Mouse (Mus musculus) forelimb bud, embryonic 11.5 days (tissue): ENCODE measurements around the gene Noct.
"Not testable (repeated sequence)": the region's sequence is repeated elsewhere in the genome, so short reads cannot be mapped to it uniquely, and the experiment has no call there.

Experiments
- DNase-seq: peaks from one replicate; pipeline ENCODE4 v3.0.0-alpha.2; 2012; ENCODE audit warnings: low read depth, low spot score

Noct gene

GRCm38 (mm10) chr3:51224363-51225225 is at the start of gene Noct:
Gene Noct (plus strand): TSS chr3:51224447.
- peak; percentile 85 for DNase-seq

DNA sequence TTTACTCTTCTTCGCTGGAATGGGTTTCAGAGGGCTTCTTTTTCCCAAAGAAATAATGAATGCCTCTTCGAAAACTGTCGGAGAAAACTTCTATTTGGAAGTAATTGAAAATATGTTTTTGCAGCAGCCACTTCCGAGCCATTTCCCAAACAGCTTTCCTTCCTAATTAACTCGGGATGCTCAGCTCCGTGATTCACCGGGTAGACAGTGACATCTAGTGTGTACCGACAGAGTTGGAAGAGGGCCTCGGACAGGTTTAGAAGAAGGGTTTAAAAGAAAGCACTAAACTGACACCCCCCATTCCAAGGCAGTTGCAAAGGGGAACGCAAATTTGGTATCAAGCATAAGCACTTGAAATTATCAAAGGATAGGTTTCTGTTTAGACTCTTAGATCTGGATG is 46.1 kb upstream of the Noct start:
- no peak for DNase-seq

DNA sequence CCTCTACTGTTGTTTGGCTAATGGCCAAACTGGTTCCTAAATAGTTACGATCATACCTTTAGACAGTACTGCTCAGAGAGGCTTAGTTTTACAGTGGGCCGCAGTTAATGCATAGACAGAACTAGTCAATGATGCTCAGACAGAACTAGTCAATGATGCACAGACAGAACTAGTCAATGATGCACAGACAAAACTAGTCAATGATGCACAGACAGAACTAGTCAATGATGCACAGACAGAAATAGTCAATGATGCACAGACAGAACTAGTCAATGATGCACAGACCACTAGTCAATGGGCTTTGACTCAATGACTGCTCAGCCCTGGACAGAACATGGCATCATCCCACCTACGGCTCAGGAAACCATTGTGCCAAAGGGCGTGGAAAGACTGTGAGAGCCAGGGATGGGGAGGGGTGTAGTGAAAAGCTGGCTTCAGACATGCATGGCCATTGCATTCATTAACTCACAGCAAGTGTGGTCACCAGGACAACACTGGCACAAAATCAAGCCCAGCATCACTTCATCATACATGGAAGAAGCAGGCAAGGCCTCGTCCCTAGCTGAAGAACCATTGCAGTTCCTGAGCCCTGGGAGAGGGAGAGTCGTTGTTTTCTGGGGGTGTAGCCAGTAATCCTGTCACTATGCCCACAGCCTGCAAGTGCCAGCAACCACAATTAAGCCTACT is 44.6 kb upstream of the Noct start:
- no peak for DNase-seq

DNA sequence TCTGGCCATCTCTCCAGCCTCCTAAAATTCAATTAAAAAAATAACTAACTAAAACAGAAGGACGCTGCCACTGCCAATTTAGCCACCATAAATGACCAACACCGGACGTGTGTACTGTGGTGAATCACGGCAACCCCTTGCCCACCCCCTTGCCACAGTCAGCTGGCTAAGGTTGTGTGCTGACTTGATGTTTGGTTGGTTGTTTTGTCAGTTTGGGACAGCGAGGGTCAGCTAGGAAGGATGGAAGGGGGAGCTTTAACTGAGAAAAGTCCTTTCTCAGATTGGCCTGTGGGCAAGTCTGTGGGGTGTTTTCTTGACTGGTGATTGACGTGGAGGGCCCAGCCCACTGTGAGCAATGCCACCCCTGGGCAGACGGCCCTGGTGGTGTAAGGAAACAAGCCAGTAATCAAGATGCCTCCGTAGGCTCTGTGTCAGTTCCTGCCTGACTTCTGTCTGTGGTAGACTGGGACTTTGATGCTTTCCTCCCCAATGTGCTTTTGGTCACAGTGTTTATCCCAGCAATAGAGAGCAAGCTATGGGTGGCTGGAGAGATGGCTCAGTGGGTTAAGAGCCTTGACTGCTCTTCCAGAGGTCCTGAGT is 43.8 kb upstream of the Noct start:
- DNase-seq, result no peak

DNA sequence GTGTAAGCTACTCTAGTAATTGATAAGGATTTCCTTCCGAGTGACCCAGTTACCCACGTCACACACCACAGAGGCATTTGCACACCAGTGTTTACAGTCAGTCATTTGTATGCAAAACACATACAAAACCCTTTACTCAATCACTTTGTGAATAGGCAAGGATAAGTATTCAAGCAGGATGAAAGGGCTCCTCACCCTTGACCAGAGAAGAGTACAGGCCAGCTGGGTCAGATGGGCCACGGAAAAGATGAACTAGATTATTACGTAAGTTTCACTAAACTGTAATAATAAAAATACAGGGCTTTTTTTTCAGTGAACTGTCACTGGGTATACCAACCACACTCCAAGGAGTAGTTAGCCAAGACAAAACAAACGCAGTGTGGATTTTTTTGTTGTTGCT is 41.8 kb upstream of the Noct start:
- DNase-seq, result no peak

- not testable (repeated sequence) for DNase-seq
Measured at GRCm38 (mm10) chr3:51183508-51183907, 40.7 kb upstream of the Noct start.

GRCm38 (mm10) chr3:51183967-51184366 is 40.3 kb upstream of the Noct start:
- DNase-seq, result not testable (repeated sequence)

GRCm38 (mm10) chr3:51184715-51185114 is 39.5 kb upstream of the Noct start:
- no peak for DNase-seq

DNA sequence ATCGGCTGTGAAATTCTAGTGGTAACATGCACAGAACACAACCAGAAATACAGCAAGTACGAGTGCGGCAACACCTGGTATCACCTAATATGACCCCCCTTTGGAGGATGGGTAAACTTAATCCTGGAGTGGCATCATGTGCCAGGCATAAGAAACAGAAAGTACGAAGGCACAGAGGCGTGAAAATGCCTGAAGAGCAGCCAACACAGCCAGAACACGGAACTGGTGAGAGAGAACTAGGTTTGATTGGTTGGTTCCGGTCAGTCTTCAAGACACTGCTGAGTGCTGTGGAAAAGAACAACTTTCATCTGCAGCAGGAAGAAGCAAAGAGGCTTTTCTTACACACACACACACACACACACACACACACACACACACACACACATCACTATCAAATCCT is 38.8 kb upstream of the Noct start:
- no peak for DNase-seq

GRCm38 (mm10) chr3:51194075-51194474 is 30.2 kb upstream of the Noct start:
- DNase-seq, result no peak

- DNase-seq, result no peak
Measured at GRCm38 (mm10) chr3:51195321-51195720, 28.9 kb upstream of the Noct start.

GRCm38 (mm10) chr3:51195736-51196135 is 28.5 kb upstream of the Noct start:
- peak; percentile 17 for DNase-seq

GRCm38 (mm10) chr3:51196724-51197111 is 27.5 kb upstream of the Noct start:
- DNase-seq, result no peak

GRCm38 (mm10) chr3:51197112-51197731 is 27.0 kb upstream of the Noct start:
- no peak for DNase-seq

- DNase-seq, result no peak
Measured at GRCm38 (mm10) chr3:51198291-51198690, 26.0 kb upstream of the Noct start.

DNA sequence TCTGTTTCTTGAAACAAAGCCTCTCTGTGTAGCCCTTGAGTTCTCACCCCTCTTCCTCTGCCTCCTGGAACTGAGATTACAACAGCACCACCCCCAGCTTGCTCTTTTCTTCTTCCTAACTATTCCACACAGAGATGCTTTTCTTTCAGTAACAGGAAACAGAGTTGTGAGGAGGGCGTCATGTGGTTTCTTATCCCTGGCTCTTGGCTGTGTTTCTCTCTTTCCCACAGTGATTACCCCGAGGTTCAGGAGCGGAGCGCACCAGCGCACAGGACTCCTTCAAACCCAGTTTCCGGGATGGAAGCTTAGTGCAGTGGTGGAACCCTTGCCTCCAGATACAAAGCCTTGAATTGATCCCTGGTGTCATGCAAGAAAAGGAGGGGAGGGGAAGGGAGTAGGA is 25.1 kb upstream of the Noct start:
- DNase-seq, result no peak

GRCm38 (mm10) chr3:51200311-51200710 is 23.9 kb upstream of the Noct start:
- no peak for DNase-seq

DNA sequence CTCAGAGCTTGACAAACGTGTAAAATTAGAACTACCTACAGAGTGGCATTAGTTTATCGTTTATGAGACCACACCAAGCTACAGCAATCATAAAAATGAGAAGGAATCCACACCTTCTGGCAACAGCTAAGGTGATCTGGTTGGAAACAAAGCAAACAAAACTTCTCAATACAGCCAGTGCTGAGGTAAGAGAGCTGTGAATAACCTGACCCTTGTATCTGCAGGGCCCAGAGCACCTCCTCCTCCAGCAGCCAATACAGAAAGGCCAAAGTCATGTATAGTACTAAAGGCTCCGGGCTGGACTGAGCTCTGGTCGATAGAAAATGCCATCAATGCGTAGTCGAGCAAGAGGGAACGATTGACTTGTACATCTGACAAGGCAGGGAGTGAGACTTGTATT is 23.4 kb upstream of the Noct start:
- no peak for DNase-seq

DNA sequence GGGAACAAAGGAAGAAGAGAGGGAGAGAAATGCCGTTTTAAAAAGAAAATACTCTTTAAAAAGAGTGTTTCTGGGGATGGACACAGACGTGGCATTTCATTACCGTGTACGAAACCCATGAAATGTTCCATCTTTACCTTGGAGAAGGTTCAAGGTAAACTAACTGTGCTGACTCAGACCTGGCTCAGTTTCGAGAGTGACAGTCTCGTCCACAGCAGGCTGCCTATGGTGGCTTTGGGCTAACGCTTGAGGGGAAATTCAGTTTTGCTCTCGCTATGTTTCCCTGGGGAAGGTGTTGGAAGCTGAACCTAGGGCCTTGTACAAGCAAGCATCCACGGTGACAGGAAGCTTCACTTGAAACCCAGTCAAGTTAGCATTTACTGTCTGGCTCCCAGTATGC is 22.3 kb upstream of the Noct start:
- no peak for DNase-seq

DNA sequence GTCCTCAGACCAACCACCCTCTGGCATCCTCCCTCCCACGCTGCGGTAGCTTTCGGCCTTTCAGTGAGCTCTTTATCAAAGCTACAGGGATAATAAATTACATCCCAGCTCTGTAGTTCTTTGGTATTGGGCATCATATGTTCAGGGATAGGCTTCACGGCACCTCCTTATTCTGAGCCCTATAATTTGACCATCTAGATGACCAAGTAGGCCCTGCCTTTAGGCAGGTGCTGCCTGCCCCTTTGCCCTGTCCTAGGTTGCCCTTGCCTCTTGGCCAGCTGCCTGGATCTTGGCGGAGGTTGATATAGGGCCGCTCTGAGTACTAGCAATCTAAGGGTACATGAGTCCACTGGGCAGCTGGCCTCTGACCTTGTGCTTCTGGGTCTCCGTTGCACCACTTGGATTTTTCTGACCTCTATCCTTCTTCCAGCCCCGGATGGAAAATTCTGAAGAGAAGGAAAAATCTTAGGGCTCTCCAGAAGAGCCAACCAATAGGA is 21.7 kb upstream of the Noct start:
- DNase-seq, result no peak

DNA sequence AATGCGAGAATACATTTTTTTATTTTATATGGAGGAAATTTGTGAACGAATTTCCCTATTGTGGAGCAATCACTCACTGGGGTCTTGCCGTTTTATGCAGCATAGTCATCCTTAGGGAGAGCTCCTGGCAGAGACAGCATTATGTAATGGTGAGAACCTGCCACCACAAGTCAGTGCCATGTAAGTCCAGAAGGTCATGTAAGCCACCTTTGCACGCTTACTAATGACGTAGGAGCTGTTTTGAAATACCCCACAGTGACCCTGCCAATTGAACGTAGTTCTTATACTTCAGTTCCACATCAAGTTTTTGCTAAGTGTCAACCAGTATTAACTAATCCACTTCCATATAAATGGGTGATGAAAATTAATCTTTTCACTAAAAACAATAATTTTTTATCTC is 20.3 kb upstream of the Noct start:
- DNase-seq, result no peak

GRCm38 (mm10) chr3:51204441-51204840 is 19.8 kb upstream of the Noct start:
- no peak for DNase-seq
